Mouse (Mus musculus): ENCODE measurements around the gene Fam178b.

The Fam178b gene

DNA sequence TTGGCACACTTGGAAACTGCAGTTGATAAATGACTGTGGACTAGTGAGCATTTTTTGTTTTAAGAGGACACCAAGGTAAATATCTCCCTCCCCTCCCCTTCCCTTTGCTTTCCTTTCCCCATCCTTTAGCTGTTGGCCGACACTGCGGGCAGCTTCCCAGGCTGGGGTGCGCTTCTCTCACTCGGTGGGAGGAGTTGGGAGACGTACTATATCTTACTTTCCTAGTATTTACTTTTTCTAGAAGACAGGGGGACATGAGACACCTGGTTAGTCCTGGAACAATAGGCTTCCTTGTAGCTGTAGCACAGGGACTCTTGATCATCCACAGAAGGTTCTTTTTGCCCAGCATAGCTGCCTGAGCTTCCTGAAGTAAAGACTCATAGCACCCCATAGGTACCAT lies 158.9 kb downstream of the Fam178b start:
- DNase-seq (ENCODE audit: low read depth, low spot score) = no peak

GRCm38 (mm10) chr1:36523332-36524013 lies 159.5 kb downstream of the Fam178b start:
- DNase-seq (ENCODE audit: low read depth, low spot score) = no peak

GRCm38 (mm10) chr1:36522210-36522609 lies 160.8 kb downstream of the Fam178b start:
- no peak for DNase-seq (ENCODE audit: low read depth, low spot score)

- no peak for DNase-seq (ENCODE audit: low read depth, low spot score)
Observed at GRCm38 (mm10) chr1:36519626-36520025, 163.4 kb downstream of the Fam178b start.

DNA sequence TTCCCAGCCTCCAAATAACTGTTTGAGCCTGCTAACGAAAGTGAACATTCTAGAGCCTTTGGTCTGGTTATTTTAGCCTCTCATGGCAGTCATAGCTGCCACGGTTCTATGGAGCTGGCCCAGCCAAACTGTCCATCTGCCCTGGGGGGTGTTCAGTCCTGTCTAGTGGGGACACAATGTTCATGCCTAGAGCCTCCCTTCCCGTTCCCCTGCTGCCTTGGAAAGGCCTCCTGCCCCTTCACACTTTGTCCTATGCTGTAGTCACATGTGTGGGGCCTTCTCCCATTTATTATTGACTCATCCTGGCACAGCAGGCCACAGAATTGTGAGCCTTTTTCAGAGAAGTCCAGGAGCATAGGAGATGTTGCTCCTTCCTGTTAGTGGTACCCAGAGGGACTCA lies 164.7 kb downstream of the Fam178b start:
- no peak for DNase-seq (ENCODE audit: low read depth, low spot score)

- DNase-seq (ENCODE audit: low read depth, low spot score) = peak; percentile 68
Observed at GRCm38 (mm10) chr1:36513718-36514117, 169.3 kb downstream of the Fam178b start.

DNA sequence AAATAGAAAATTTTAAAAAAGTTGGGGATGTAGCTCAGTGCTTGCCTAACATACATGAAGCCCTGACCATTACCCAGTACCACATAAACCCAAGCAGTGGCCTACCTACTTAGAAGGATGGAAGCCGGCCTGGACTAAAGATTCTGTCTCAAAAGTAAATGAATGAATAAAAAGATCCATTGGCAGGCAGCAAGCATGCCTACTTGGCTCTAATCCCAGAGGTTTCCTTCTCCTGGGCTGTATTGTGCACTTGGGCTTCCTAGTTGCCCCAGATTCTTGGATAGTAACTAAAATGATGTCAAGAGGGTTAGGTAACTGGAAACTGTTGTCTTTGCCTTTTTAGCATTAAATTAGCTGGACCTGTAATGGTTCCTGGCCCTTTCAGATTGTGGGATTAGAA lies 169.7 kb downstream of the Fam178b start:
- peak; percentile 30 for DNase-seq (ENCODE audit: low read depth, low spot score)

DNA sequence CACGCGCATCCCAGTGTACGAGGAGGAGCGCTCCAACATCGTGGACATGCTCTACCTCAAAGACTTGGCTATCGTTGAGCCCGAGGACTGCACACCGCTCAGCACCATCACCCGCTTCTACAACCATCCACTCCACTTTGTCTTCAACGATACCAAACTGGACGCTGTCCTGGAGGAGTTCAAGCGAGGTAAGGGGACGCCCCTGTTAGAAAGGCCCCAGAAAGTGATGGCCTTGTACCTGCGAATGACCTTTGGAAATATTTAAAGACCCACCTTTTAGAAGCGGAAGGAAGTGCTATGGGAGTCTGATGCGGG lies 170.1 kb downstream of the Fam178b start:
- no peak for DNase-seq (ENCODE audit: low read depth, low spot score)
